Mouse (Mus musculus) embryonic facial prominence, embryonic 11.5 days (tissue): Measurements from ENCODE around the gene Tomt. TPM values are rescaled to one million over a fixed set of nuclear protein-coding genes. Genes with fewer than 3 reads are reported as not detected.
"Not testable (repeated sequence)": the region's sequence is repeated elsewhere in the genome, so short reads cannot be mapped to it uniquely, and the experiment has no call there.

Experiments
- ATAC-seq: fragments of 200-750 bp; cut with Nextera tagmentation; replicated peaks from 2 replicates; pipeline ENCODE4 v1.8.0; 2017; ENCODE audit warnings: low read depth; ENCODE audit not compliant: insufficient number of reproducible peaks, low FRiP score, low TSS enrichment
- DNase-seq: peaks from one replicate; pipeline ENCODE4 v3.0.0-alpha.2; 2015; ENCODE audit warnings: low spot score
- H3K27ac ChIP-seq: fragments of 300-500 bp; sonication (generic); replicated peaks from 2 replicates; pipeline ENCODE4 v1.5.1; 2014; ENCODE audit warnings: mild to moderate bottlenecking, low read depth, low read length, control low read depth
- H3K27me3 ChIP-seq: fragments of 300-500 bp; sonication (generic); 2 replicates; pipeline ENCODE4 v1.6.1; 2014; ENCODE audit warnings: mild to moderate bottlenecking, low read length, moderate library complexity, mixed read lengths; ENCODE audit not compliant: control insufficient read depth, insufficient read depth
- H3K36me3 ChIP-seq: fragments of 300-500 bp; sonication (generic); replicated peaks from 2 replicates; pipeline ENCODE4 v1.6.1; 2014; ENCODE audit warnings: low read depth, mild to moderate bottlenecking, low read length, moderate library complexity, mixed read lengths; ENCODE audit not compliant: control insufficient read depth, insufficient read depth
- H3K4me1 ChIP-seq: fragments of 300-500 bp; sonication (generic); 2 replicates; pipeline ENCODE4 v1.6.1; 2014; ENCODE audit warnings: low read length, mixed read lengths; ENCODE audit not compliant: control insufficient read depth, insufficient read depth
- H3K4me2 ChIP-seq: fragments of 300-500 bp; sonication (generic); 2 replicates; pipeline ENCODE4 v1.6.1; 2014; ENCODE audit warnings: low read depth, mild to moderate bottlenecking, control low read depth, low read length, moderate library complexity
- H3K4me3 ChIP-seq: fragments of 300-500 bp; sonication (generic); 2 replicates; pipeline ENCODE4 v1.5.1; 2014; ENCODE audit warnings: low read depth, low read length, control low read depth
- H3K9ac ChIP-seq: fragments of 300-500 bp; sonication (generic); replicated peaks from 2 replicates; pipeline ENCODE4 v1.6.1; 2014; ENCODE audit warnings: mild to moderate bottlenecking, control low read depth, low read length
- H3K9me3 ChIP-seq: fragments of 300-500 bp; sonication (generic); replicated peaks from 2 replicates; pipeline ENCODE4 v1.6.1; 2016; ENCODE audit warnings: mild to moderate bottlenecking, low read length, inconsistent platforms, mixed read lengths; ENCODE audit not compliant: control insufficient read depth
- WGBS: fragments of 180-500 bp; shearing (Covaris S2); extraction: QIAGEN DNeasy Blood & Tissue Kit; methylation state at CpG from one replicate; pipeline ENCODE4 v1.1.7; 2014; 5-methylcytosine and 5-hydroxymethylcytosine counted together
- polyA plus RNA-seq: library from polyadenylated mRNA; unstranded; fragments of >200 nt; fragmentation: Nextera tagmentation; extraction: Ambion mirVana; gene quantifications from 2 replicates; pipeline ENCODE4 v1.2.1, GENCODE M21; 2014

Gene Tomt
- polyA plus RNA-seq, 1 experiment from 2014 or later = 0.27 TPM

- H3K4me2 ChIP-seq, H3K36me3 ChIP-seq, H3K4me3 ChIP-seq, H3K9me3 ChIP-seq, H3K27ac ChIP-seq, H3K4me1 ChIP-seq, DNase-seq, H3K9ac ChIP-seq, H3K27me3 ChIP-seq, ATAC-seq: not testable (repeated sequence)
These were observed 19.7 kb upstream of the Tomt start for GRCm38 (mm10) chr7:101925892-101926291.

DNA sequence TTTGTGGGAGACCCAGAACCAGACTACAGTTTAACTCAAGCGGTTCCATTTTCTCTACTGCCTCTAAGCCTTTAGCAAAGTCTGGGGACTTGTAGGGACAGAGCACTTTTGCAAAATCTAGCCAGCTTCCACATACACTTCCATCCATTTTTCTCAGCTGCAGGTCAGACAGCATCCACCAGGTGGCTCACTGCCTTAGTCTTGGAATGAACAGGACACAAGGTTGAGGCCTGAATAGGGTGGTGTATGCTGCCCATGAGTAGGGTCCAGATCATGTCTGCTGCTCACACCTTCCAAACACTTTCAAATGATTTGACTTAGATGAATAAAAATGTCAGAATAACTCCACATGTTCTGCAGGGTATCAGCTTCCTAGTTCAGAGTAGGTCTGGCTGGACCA lies 11.9 kb upstream of the Tomt start:
- 14% methylated on average over 1 of the region's 1 CpGs for WGBS

DNA sequence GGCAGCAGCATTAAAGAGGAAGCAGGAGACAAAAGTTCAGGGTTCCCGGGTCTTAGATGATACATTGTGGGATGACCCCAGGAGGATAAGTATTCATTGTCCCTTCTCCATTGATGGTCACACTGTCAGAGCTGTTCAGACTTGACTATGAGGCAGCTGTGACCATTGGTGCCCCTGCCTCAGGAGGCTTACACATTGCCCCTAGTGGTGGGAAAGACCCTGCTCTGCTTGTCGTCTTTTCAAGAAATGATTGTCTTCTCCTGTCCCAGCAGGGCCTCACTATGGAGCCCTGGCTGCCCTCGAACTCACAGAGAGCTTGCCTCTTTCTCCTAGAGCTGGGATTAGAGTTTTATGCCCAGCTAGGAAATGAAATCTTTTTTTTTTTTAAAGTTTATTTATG lies 5.8 kb upstream of the Tomt start:
- H3K27ac ChIP-seq = no peak overlapping the region
- no peaks in the 10 kb centered on the region for H3K27me3 ChIP-seq
- peaks cover 6% of the 10 kb centered on the region for H3K36me3 ChIP-seq
- no peak overlapping the region for H3K4me2 ChIP-seq
- WGBS = 60% methylated on average over 3 of the region's 3 CpGs
- no peak for ATAC-seq
- H3K9ac ChIP-seq = no peak overlapping the region
- no peaks in the 10 kb centered on the region for H3K9me3 ChIP-seq
- DNase-seq = no peak
- no peak overlapping the region for H3K4me3 ChIP-seq
- no peaks in the 10 kb centered on the region for H3K4me1 ChIP-seq

More for the DNA sequence above, 11.9 kb upstream of the Tomt start:
- Histone ChIP-seq H3K9ac (no peak overlapping the region), H3K9me3 (no peaks in the 10 kb centered on the region), H3K4me2 (no peak overlapping the region), H3K4me3 (no peak overlapping the region), H3K27me3 (no peaks in the 10 kb centered on the region), H3K36me3 (peaks cover under 1% of the 10 kb centered on the region; the same call in 1 of the 2 replicates), H3K4me1 (no peaks in the 10 kb centered on the region), H3K27ac (no peak overlapping the region)
- ATAC-seq (peak; percentile 88), DNase-seq (peak; percentile 80)

DNA sequence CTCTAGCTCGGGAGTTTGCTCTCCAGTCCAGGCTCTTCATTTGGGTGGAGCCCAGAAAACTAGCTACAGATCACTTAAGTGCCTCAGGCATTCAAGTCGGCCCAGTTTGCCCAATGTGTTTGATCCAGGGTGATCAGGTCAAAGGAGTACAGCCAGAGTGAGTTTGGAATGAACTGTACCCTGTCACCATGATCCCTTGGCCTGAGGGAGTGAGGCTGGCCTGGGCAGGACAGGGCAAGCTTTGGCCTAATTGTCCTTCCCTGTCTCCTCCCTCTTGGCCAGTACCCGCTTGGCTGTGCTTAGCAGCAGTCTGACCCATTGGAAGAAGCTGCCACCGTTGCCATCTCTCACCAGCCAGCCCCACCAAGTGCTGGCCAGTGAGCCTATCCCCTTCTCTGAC lies 4.0 kb upstream of the Tomt start:
- Histone ChIP-seq H3K4me1 (no peaks in the 10 kb centered on the region), H3K9ac (no peak overlapping the region), H3K27me3 (no peaks in the 10 kb centered on the region), H3K4me3 (no peak overlapping the region), H3K9me3 (no peaks in the 10 kb centered on the region), H3K27ac (no peak overlapping the region), H3K4me2 (no peak overlapping the region), H3K36me3 (peaks cover 6% of the 10 kb centered on the region)
- WGBS = 94% methylated on average over 4 of the region's 4 CpGs
- DNase-seq = no peak
- no peak for ATAC-seq

DNA sequence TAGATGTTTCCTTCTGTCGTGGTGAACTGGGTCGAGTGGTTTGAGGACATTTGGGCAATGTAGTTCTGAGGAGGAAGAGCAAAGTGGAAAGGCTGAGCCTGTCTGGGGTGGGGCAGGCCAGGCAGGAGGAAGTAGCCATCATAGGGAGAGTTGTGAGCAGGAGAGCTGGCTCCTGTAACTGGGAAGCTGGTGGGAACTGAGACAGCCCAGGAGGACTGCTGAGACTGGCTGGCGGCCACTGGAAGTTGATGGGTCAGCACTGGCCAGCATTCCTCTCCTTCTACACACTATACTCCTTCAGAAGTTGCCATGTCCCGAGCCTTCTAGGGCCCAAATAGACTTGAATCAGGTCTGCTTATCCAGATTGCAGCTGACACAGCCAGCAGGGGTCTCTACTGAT lies 2.2 kb upstream of the Tomt start:
- Histone ChIP-seq H3K9ac (peak overlapping the region; percentile 5; the same call in 1 of the 2 replicates), H3K9me3 (no peaks in the 10 kb centered on the region), H3K27ac (no peak overlapping the region), H3K4me3 (no peak overlapping the region), H3K27me3 (no peaks in the 10 kb centered on the region), H3K4me1 (no peaks in the 10 kb centered on the region), H3K36me3 (peaks cover 6% of the 10 kb centered on the region), H3K4me2 (no peak overlapping the region)
- no peak for DNase-seq
- 82% methylated on average over 4 of the region's 4 CpGs for WGBS
- no peak for ATAC-seq

- Histone ChIP-seq H3K4me3 (peak overlapping the region; percentile 81), H3K9me3 (no peaks in the 10 kb centered on the region), H3K27ac (no peak overlapping the region), H3K27me3 (no peaks in the 10 kb centered on the region), H3K9ac (peak overlapping the region; percentile 94), H3K36me3 (no peaks in the 10 kb centered on the region; the same call in none of the 2 replicates), H3K4me2 (peak overlapping the region; percentile 60), H3K4me1 (no peaks in the 10 kb centered on the region)
- ATAC-seq (no peak), DNase-seq (no peak)
- 75% methylated on average over 8 of the region's 8 CpGs for WGBS
These were observed 537 bp upstream of the Tomt start for GRCm38 (mm10) chr7:101906696-101907095.

GRCm38 (mm10) chr7:101905561-101906286 lies 435 bp downstream of the Tomt start, which contains the start of gene Lamtor1:
Gene Lamtor1, plus strand, starts transcription at chr7:101905904.
- peak within 1 kb of the TSS; percentile 94 for H3K9ac ChIP-seq
- peak within 1 kb of the TSS; percentile 81 for H3K4me3 ChIP-seq
- peak within 1 kb of the TSS; percentile 91 for H3K27ac ChIP-seq
- DNase-seq (peak; percentile 100), ATAC-seq (peak; percentile 96)
- under 1% methylated on average over 59 of the region's 61 CpGs for WGBS
- peak within 1 kb of the TSS; percentile 60 for H3K4me2 ChIP-seq
- H3K9me3 ChIP-seq = no peaks in the 10 kb centered on the region
- H3K27me3 ChIP-seq = no peaks in the 10 kb centered on the region
- no peaks in the 10 kb centered on the region; the same call in none of the 2 replicates for H3K36me3 ChIP-seq
- no peaks in the 10 kb centered on the region for H3K4me1 ChIP-seq

DNA sequence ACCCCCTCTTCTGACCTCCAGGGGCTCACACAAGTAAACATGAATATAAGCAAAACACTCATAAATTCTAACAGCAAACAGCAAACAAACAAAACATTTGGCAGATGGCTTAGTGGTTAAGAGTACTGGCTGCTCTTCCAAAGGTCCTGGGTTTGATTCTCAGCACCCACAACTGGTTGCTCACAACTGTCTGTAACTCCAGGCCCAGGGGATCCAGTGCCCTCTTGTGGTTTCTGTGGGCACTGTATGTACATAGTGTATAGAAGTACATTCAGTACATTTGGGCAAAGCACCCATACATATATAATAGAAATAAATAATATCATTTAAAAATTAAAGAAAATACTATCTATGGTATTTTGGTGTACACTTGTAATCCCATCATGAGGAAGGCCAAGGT lies 3.3 kb downstream of the Tomt start:
- Histone ChIP-seq H3K9ac (no peak overlapping the region), H3K4me2 (no peak overlapping the region), H3K4me3 (no peak overlapping the region), H3K4me1 (no peaks in the 10 kb centered on the region), H3K36me3 (no peaks in the 10 kb centered on the region), H3K9me3 (no peaks in the 10 kb centered on the region), H3K27ac (no peak overlapping the region), H3K27me3 (no peaks in the 10 kb centered on the region)
- no peak for ATAC-seq
- no peak for DNase-seq
